Mouse (Mus musculus): ENCODE results near the gene Cyp46a1. TPM values are rescaled to one million over a fixed set of nuclear protein-coding genes. Genes with fewer than 3 reads are reported as not detected.
A peak's percentile ranks its signal among the peaks of the same experiment; 100 is the strongest.

Cyp46a1 gene
- total RNA-seq, 1 experiment = 0.98 TPM

- in situ Hi-C loops (cut with MboI; ENCODE audit: low sequenced_read_pairs in 2 of 2, unreplicated experiment in 2 of 2) = no loop called here
- peak overlapping the region; percentile 68 to 82 for H3K4me3 ChIP-seq (ENCODE audit: insufficient read depth in 1 of 2, low read depth in 1 of 2, low read length in 2 of 2, poor library complexity in 1 of 2, severe bottlenecking in 1 of 2)
- no peak for DNase-seq (ENCODE audit: low read depth, low spot score)
- no peak overlapping the region for H3K27ac ChIP-seq (ENCODE audit: insufficient read depth, low read depth, low read length, poor library complexity, severe bottlenecking)
- H3K36me3 ChIP-seq (ENCODE audit: control insufficient read depth, insufficient read depth, low read length, poor library complexity, severe bottlenecking) = no peaks in the 10 kb centered on the region
- TF ChIP-seq MAFK (IDR thresholded peaks at IDR 0.05; ENCODE audit: insufficient read depth, low read depth, low read length) (no peak), ZC3H11A (IDR thresholded peaks at IDR 0.05; ENCODE audit: borderline replicate concordance, low read depth, low read length) (no peak), ZNF384 (IDR thresholded peaks at IDR 0.05; ENCODE audit: low read depth, low read length) (no peak), CHD2 (IDR thresholded peaks at IDR 0.05; ENCODE audit: low read depth, low read length) (no peak), HCFC1 (IDR thresholded peaks at IDR 0.05; ENCODE audit: borderline replicate concordance, insufficient read depth, low read length) (no peak)
- H3K9me3 ChIP-seq (ENCODE audit: control insufficient read depth, insufficient read depth, low read depth, low read length) = no peaks in the 10 kb centered on the region
- 0 out of 2 replicates have a peak overlapping the region, but pooled peaks have one; percentile 38 for H3K9ac ChIP-seq (ENCODE audit: insufficient read depth, low read depth, low read length, poor library complexity, severe bottlenecking)
- H3K4me1 ChIP-seq (ENCODE audit: control insufficient read depth in 2 of 2, insufficient read depth in 2 of 2, low read length in 2 of 2, poor library complexity in 1 of 2) = peaks cover 0 to 11% of the 10 kb centered on the region in 2 experiments; a peak in 2 of 4 replicates
Observed at GRCm38 (mm10) chr12:108334529-108334928, 348 bp downstream of the Cyp46a1 start.

DNA sequence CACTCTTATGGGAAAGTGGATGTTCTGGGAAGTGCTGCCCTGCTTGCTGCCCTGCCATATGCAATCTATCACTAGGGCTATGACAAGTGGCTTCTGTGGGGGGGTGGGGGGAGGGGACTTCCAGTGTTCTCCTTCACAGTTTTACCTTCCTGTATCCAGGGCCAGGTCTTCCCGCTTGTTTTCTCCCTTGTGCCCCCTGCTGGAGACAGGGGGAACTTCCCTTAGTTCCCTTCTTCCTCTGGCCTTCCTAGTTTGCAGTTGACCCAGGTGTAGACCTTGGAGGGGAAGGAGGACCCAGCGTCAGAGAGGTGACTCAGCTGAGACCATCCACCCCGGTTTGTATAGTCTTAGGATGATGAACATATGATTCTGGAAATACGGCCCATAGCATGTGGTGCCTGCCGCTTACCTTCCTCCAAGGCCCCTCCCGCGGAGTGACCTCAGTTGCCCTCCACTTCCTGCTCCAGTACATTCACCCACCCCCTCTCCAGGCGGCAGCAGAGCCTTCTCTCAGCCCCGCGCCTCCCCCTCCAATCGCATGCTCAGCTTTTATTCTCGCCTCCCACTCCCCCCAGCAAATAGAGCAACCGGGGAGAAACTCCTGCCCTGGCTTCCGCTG is 4.5 kb downstream of the Cyp46a1 start:
- no peak overlapping the region for H3K9ac ChIP-seq (ENCODE audit: insufficient read depth, low read depth, low read length, poor library complexity, severe bottlenecking)
- TF ChIP-seq HCFC1 (IDR thresholded peaks at IDR 0.05; ENCODE audit: borderline replicate concordance, insufficient read depth, low read length) (no peak), CHD2 (IDR thresholded peaks at IDR 0.05; ENCODE audit: low read depth, low read length) (no peak), ZC3H11A (IDR thresholded peaks at IDR 0.05; ENCODE audit: borderline replicate concordance, low read depth, low read length) (no peak), MAFK (IDR thresholded peaks at IDR 0.05; ENCODE audit: insufficient read depth, low read depth, low read length) (no peak), ZNF384 (IDR thresholded peaks at IDR 0.05; ENCODE audit: low read depth, low read length) (no peak)
- in situ Hi-C loops (cut with MboI; ENCODE audit: low sequenced_read_pairs in 2 of 2, unreplicated experiment in 2 of 2) = no loop called here
- peak; percentile 69 for DNase-seq (ENCODE audit: low read depth, low spot score)
- peaks cover 0 to 6% of the 10 kb centered on the region in 2 experiments; a peak in 1 of 4 replicates for H3K4me1 ChIP-seq (ENCODE audit: control insufficient read depth in 2 of 2, insufficient read depth in 2 of 2, low read length in 2 of 2, poor library complexity in 1 of 2)
- H3K36me3 ChIP-seq (ENCODE audit: control insufficient read depth, insufficient read depth, low read length, poor library complexity, severe bottlenecking) = no peaks in the 10 kb centered on the region
- H3K27ac ChIP-seq (ENCODE audit: insufficient read depth, low read depth, low read length, poor library complexity, severe bottlenecking) = no peak overlapping the region
- H3K4me3 ChIP-seq (ENCODE audit: insufficient read depth in 1 of 2, low read depth in 1 of 2, low read length in 2 of 2, poor library complexity in 1 of 2, severe bottlenecking in 1 of 2) = peak overlapping the region in 1 of 2 experiments; percentile 46; a peak in 1 of 4 replicates
- H3K9me3 ChIP-seq (ENCODE audit: control insufficient read depth, insufficient read depth, low read depth, low read length) = no peaks in the 10 kb centered on the region

DNA sequence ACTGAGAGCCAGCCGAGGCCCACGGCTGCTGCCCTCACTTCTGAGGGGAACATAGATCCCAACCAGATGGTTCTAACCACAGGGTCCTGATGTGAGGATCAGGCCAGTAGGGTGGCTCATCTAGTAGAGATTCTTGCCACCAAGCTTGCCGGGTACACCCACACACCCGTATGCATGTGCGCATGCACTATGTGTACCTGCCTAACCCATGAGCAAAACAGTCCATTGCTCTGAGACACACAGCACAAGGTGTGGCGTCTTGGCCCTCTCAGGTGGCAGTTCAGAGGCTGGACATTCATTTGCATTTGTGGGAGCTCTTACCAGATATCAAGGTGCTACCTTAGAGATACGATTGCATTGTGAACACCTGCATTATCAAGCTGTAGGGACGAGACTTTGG is 14.0 kb downstream of the Cyp46a1 start:
- no peak for DNase-seq (ENCODE audit: low read depth, low spot score)
- in situ Hi-C loops (cut with MboI; ENCODE audit: low sequenced_read_pairs in 2 of 2, unreplicated experiment in 2 of 2) = no loop called here

DNA sequence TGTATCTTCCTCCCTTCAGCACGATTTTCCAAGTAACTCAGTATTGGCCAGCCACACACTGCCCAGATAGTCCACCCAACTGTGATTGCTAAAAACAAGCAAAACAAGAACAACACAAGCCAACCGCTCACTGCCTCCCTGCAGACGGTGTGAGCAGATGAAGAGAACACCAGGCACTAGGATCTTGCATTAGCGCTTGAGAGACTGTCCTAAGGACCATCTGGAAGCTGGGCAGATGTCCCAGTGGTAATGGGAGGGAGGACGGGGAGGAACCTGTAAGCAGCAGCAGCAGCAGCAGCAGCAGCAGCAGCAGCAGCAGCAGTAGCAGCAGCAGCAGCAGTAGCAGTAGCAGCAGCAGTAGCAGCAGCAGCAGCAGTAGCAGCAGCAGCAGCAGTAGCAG is 14.8 kb downstream of the Cyp46a1 start:
- TF ChIP-seq HCFC1 (IDR thresholded peaks at IDR 0.05; ENCODE audit: borderline replicate concordance, insufficient read depth, low read length) (no peak), ZC3H11A (IDR thresholded peaks at IDR 0.05; ENCODE audit: borderline replicate concordance, low read depth, low read length) (no peak), CHD2 (IDR thresholded peaks at IDR 0.05; ENCODE audit: low read depth, low read length) (no peak), ZNF384 (IDR thresholded peaks at IDR 0.05; ENCODE audit: low read depth, low read length) (no peak), MAFK (IDR thresholded peaks at IDR 0.05; ENCODE audit: insufficient read depth, low read depth, low read length) (no peak)

More for the DNA sequence above, 14.0 kb downstream of the Cyp46a1 start:
- H3K4me3 ChIP-seq (ENCODE audit: insufficient read depth in 1 of 2, low read depth in 1 of 2, low read length in 2 of 2, poor library complexity in 1 of 2, severe bottlenecking in 1 of 2) = no peak overlapping the region
- H3K4me1 ChIP-seq (ENCODE audit: control insufficient read depth in 2 of 2, insufficient read depth in 2 of 2, low read length in 2 of 2, poor library complexity in 1 of 2) = no peaks in the 10 kb centered on the region
- no peaks in the 10 kb centered on the region for H3K9me3 ChIP-seq (ENCODE audit: control insufficient read depth, insufficient read depth, low read depth, low read length)
- TF ChIP-seq CHD2 (IDR thresholded peaks at IDR 0.05; ENCODE audit: low read depth, low read length) = no peak
- no peak for TF ChIP-seq ZC3H11A (IDR thresholded peaks at IDR 0.05; ENCODE audit: borderline replicate concordance, low read depth, low read length)
- TF ChIP-seq ZNF384 (IDR thresholded peaks at IDR 0.05; ENCODE audit: low read depth, low read length) = no peak
- no peak for TF ChIP-seq HCFC1 (IDR thresholded peaks at IDR 0.05; ENCODE audit: borderline replicate concordance, insufficient read depth, low read length)
- no peak for TF ChIP-seq MAFK (IDR thresholded peaks at IDR 0.05; ENCODE audit: insufficient read depth, low read depth, low read length)
- no peaks in the 10 kb centered on the region for H3K36me3 ChIP-seq (ENCODE audit: control insufficient read depth, insufficient read depth, low read length, poor library complexity, severe bottlenecking)
- no peak overlapping the region for H3K27ac ChIP-seq (ENCODE audit: insufficient read depth, low read depth, low read length, poor library complexity, severe bottlenecking)
- no peak overlapping the region for H3K9ac ChIP-seq (ENCODE audit: insufficient read depth, low read depth, low read length, poor library complexity, severe bottlenecking)

More for the DNA sequence above, 14.8 kb downstream of the Cyp46a1 start:
- no peaks in the 10 kb centered on the region for H3K9me3 ChIP-seq (ENCODE audit: control insufficient read depth, insufficient read depth, low read depth, low read length)
- no peak overlapping the region for H3K27ac ChIP-seq (ENCODE audit: insufficient read depth, low read depth, low read length, poor library complexity, severe bottlenecking)
- in situ Hi-C loops (cut with MboI; ENCODE audit: low sequenced_read_pairs in 2 of 2, unreplicated experiment in 2 of 2) = no loop called here
- no peaks in the 10 kb centered on the region for H3K36me3 ChIP-seq (ENCODE audit: control insufficient read depth, insufficient read depth, low read length, poor library complexity, severe bottlenecking)
- H3K4me3 ChIP-seq (ENCODE audit: insufficient read depth in 1 of 2, low read depth in 1 of 2, low read length in 2 of 2, poor library complexity in 1 of 2, severe bottlenecking in 1 of 2) = no peak overlapping the region
- no peak overlapping the region for H3K9ac ChIP-seq (ENCODE audit: insufficient read depth, low read depth, low read length, poor library complexity, severe bottlenecking)
- DNase-seq (ENCODE audit: low read depth, low spot score) = no peak
- H3K4me1 ChIP-seq (ENCODE audit: control insufficient read depth in 2 of 2, insufficient read depth in 2 of 2, low read length in 2 of 2, poor library complexity in 1 of 2) = no peaks in the 10 kb centered on the region

Data from ES-E14 (cell line).